Mouse (Mus musculus) heart, postnatal 0 days (tissue): ENCODE measurements around the gene Mon2. TPM values are rescaled to one million over a fixed set of nuclear protein-coding genes. Genes with fewer than 3 reads are reported as not detected.

Experiments used
- ATAC-seq: fragments of 200-750 bp; cut with Nextera tagmentation; 2 replicates; pipeline ENCODE4 v1.8.0; 2017; ENCODE audit warnings: low read depth, moderate number of reproducible peaks, moderate library complexity; ENCODE audit not compliant: insufficient read depth
- DNase-seq: peaks from one replicate; pipeline ENCODE4 v3.0.0-alpha.2; 2016; ENCODE audit warnings: low spot score
- H3K27ac ChIP-seq: fragments of 300-500 bp; sonication (generic); 2 replicates; pipeline ENCODE4 v1.5.1; 2014; ENCODE audit warnings: low read depth, mild to moderate bottlenecking
- H3K27me3 ChIP-seq: fragments of 300-500 bp; sonication (generic); 2 replicates; pipeline ENCODE4 v1.6.1; 2014; ENCODE audit warnings: low read length, mixed read lengths; ENCODE audit not compliant: control insufficient read depth, insufficient read depth
- H3K36me3 ChIP-seq: fragments of 300-500 bp; sonication (generic); replicated peaks from 2 replicates; pipeline ENCODE4 v1.6.1; 2014; ENCODE audit warnings: low read length, mixed read lengths; ENCODE audit not compliant: control insufficient read depth, insufficient read depth
- H3K4me1 ChIP-seq: fragments of 300-500 bp; sonication (generic); 2 replicates; pipeline ENCODE4 v1.6.1; 2014; ENCODE audit warnings: antibody characterized with exemption; ENCODE audit not compliant: control insufficient read depth, insufficient read depth
- H3K4me2 ChIP-seq: fragments of 300-500 bp; sonication (generic); 2 replicates; pipeline ENCODE4 v1.6.1; 2014; ENCODE audit warnings: low read depth, mild to moderate bottlenecking, low read length, moderate library complexity
- H3K4me3 ChIP-seq: fragments of 300-500 bp; sonication (generic); 2 replicates; pipeline ENCODE4 v1.5.1; 2014; ENCODE audit warnings: low read depth, low read length
- H3K9ac ChIP-seq: fragments of 300-500 bp; sonication (generic); replicated peaks from 2 replicates; pipeline ENCODE4 v1.6.1; 2014; ENCODE audit warnings: low read depth, low read length, mixed read lengths
- H3K9me3 ChIP-seq: fragments of 300-500 bp; sonication (generic); replicated peaks from 2 replicates; pipeline ENCODE4 v1.6.1; 2016; ENCODE audit warnings: low read length; ENCODE audit not compliant: control insufficient read depth
- CTCF ChIP-seq: IDR thresholded peaks from 2 replicates; pipeline ENCODE4 v1.5.1; 2016; ENCODE audit warnings: antibody characterized with exemption, control low read depth, low read depth
- EP300 ChIP-seq: IDR thresholded peaks from 2 replicates; pipeline ENCODE4 v1.6.1; 2016; ENCODE audit warnings: antibody characterized with exemption, low read depth
- WGBS: fragments of 180-500 bp; shearing (Covaris S2); extraction: QIAGEN DNeasy Blood & Tissue Kit; methylation state at CpG from one replicate; pipeline ENCODE4 v1.1.7; 2014; 5-methylcytosine and 5-hydroxymethylcytosine counted together
- microRNA counts: library from miRNA; unstranded; fragments of <30 nt; microRNA quantifications from one replicate; lab custom pipeline; 2015
- microRNA-seq: library from miRNA; unstranded; fragments of <30 nt; microRNA quantifications from one replicate; pipeline ENCODE4, GENCODE M21; 2016
- polyA plus RNA-seq: library from polyadenylated mRNA; unstranded; fragments of >200 nt; fragmentation: Nextera tagmentation; extraction: Ambion mirVana; gene quantifications from 2 replicates; pipeline ENCODE4 v1.2.1, GENCODE M21; 2015
- total RNA-seq: library from RNA; depleted of rRNA; stranded (reverse); fragments of >200 nt; gene quantifications from 2 replicates; pipeline ENCODE4 v1.2.3, GENCODE M21; 2014; ENCODE audit warnings: low replicate concordance; rRNA removed

Gene Mon2
- total and polyA plus RNA-seq, 2 experiments from 2014 or later = 14.3 to 35.0 TPM

- Histone ChIP-seq H3K27me3 (no peaks in the 10 kb centered on the region), H3K4me3 (no peak overlapping the region), H3K4me2 (no peak overlapping the region), H3K4me1 (no peaks in the 10 kb centered on the region), H3K36me3 (0 out of 2 replicates have a peak, but pooled peaks cover 6% of the 10 kb centered on the region), H3K9ac (no peak overlapping the region), H3K9me3 (no peaks in the 10 kb centered on the region), H3K27ac (no peak overlapping the region)
- ATAC-seq (no peak), DNase-seq (no peak)
- 72% methylated on average over 5 of the region's 5 CpGs for WGBS
- TF ChIP-seq CTCF (no peak), EP300 (no peak)
Observed at GRCm38 (mm10) chr10:122944888-122945287, 131.4 kb downstream of the Mon2 start.

DNA sequence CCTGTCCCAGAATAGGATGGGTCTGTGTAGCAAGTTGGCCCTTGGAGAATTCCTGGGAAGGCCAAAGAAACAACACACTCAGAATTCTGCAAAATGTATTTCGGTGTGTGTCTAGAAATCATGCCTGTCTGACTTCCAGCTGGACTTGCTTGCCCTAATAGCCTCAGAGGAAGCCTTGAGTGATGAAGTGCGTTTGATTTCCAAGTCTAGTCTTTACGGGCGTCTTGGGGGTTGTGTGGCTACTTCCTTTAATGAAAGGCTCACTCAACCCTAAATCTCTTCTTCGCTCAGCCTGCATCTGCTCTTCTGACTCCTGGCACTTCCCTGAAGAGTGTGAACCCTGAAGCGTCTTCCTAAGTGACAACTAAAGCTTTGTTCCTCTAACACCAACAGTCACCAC lies 132.5 kb downstream of the Mon2 start:
- no peak for DNase-seq
- no peak overlapping the region for H3K4me2 ChIP-seq
- ATAC-seq = no peak
- 59% methylated on average over 6 of the region's 6 CpGs for WGBS
- H3K27me3 ChIP-seq = no peaks in the 10 kb centered on the region
- no peak overlapping the region for H3K27ac ChIP-seq
- no peak overlapping the region for H3K4me3 ChIP-seq
- no peak for TF ChIP-seq EP300
- no peak for TF ChIP-seq CTCF
- 0 out of 2 replicates have a peak, but pooled peaks cover 6% of the 10 kb centered on the region for H3K36me3 ChIP-seq
- H3K9me3 ChIP-seq = no peaks in the 10 kb centered on the region
- H3K9ac ChIP-seq = no peak overlapping the region
- H3K4me1 ChIP-seq = no peaks in the 10 kb centered on the region

DNA sequence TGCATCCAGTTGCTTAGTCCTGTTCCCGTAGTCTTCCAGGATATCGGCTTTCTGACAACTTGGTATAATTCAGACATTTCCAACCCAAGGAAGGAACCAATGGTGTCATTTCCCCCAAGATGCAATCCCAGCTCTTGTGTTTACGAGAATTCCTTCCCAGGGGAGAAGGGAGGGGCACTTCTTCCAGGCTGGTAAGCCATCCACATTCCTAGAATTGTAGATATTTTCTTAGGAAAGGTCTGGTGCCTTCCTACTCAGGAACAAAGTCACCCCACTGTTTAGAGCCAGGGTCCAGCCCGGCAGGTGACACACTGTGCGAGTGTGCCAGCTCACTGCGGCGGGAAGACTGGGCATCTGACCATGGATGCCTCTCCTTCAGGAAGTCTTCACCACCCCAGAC lies 133.5 kb downstream of the Mon2 start:
- H3K36me3 ChIP-seq = 0 out of 2 replicates have a peak, but pooled peaks cover 6% of the 10 kb centered on the region
- no peaks in the 10 kb centered on the region for H3K9me3 ChIP-seq
- no peak for TF ChIP-seq CTCF
- no peak for TF ChIP-seq EP300
- no peak overlapping the region for H3K4me2 ChIP-seq
- H3K27ac ChIP-seq = no peak overlapping the region
- no peaks in the 10 kb centered on the region for H3K27me3 ChIP-seq
- DNase-seq (no peak), ATAC-seq (no peak)
- no peak overlapping the region for H3K4me3 ChIP-seq
- no peak overlapping the region for H3K9ac ChIP-seq
- 73% methylated on average over 7 of the region's 7 CpGs for WGBS
- H3K4me1 ChIP-seq = no peaks in the 10 kb centered on the region

MicroRNAs within 50 kb of the gene (microRNA counts, 519-probe panel; counts per million panel counts)
- 9,063 counts per million, percentile 97 among the panel's probes with 10 or more counts for microRNA mmu-let-7i (lab: Ali Mortazavi, UCI)

Small RNA genes within 50 kb of the gene (microRNA-seq; reads per million reads assigned to microRNA genes)
- 61,318 reads per million, percentile 99 among the genes with 10 or more reads in this experiment for gene Mirlet7i

Other genes with a start within 250 kb of the Mon2 start
- 28.0 and 34.3 TPM in 2 replicates for gene Usp15, start 120.5 kb upstream of the Mon2 start, total RNA-seq
- 51.5 and 56.5 TPM in 2 replicates for gene Usp15, start 120.5 kb upstream of the Mon2 start, polyA plus RNA-seq
- not detected in 2 replicates for gene Fam19a2, start 187.5 kb upstream of the Mon2 start, total RNA-seq
- gene Fam19a2, start 187.5 kb upstream of the Mon2 start, polyA plus RNA-seq = 0.07 and 0.16 TPM in 2 replicates